24 mouse cellular contexts compared by ENCODE assay signal in genomic region chr4:33111358-33111757, GRCm38 (mm10). TPM values are rescaled to one million over a fixed set of nuclear protein-coding genes. Genes with fewer than 3 reads are reported as not detected.
A peak's percentile ranks its signal among the peaks of the same experiment; 100 is the strongest.
DNase-seq lines count a peak whose midpoint lies in the region; ATAC-seq and TF ChIP-seq lines count a peak whose summit lies in the region.
"Had no signal": no experiment of that assay in that cellular context is flagged by ENCODE, and none has a peak within 500 bp of the region (broad histone marks: within the 10 kb centered on the region; RNA-seq: fewer than 3 reads in every experiment).

No protein-coding gene starts in this region.

- H3K27ac ChIP-seq in spleen, adult 2 months (ENCODE audit: insufficient read depth, low read length) = peak overlapping the region; percentile 11; the same call in 1 of the 2 replicates
- peak overlapping the region; percentile 62 for H3K27ac ChIP-seq in small intestine, adult 2 months (ENCODE audit: insufficient read depth, low read depth, low read length)
- no peak overlapping the region for H3K27ac ChIP-seq in kidney, embryonic 16.5 days (ENCODE audit: low read length)
- H3K27ac ChIP-seq: embryonic facial prominence, embryonic 10.5 days; forebrain, embryonic 10.5 days; gastrocnemius, adult 2 months; heart, embryonic 13.5 days; hindbrain, embryonic 12.5 days had no signal

- TF ChIP-seq POLR2A in spleen, adult 2 months (IDR thresholded peaks at IDR 0.05; ENCODE audit: low read depth, low read length) = no peak
- TF ChIP-seq POLR2A in small intestine, adult 2 months (IDR thresholded peaks at IDR 0.05; ENCODE audit: low read depth, low read length) = no peak

- 46% methylated on average over 9 of the region's 9 CpGs for WGBS in spleen, adult 2 months
- WGBS in small intestine, adult 2 months = 78% methylated on average over 9 of the region's 9 CpGs
- 83% methylated on average over 9 of the region's 9 CpGs for WGBS in kidney, embryonic 16.5 days

- peaks cover 7% of the 10 kb centered on the region; the same call in 1 of the 2 replicates for H3K4me1 ChIP-seq in spleen, adult 2 months (ENCODE audit: control insufficient read depth, insufficient read depth, insufficient read length)
- no peaks in the 10 kb centered on the region for H3K4me1 ChIP-seq in small intestine, adult 2 months (ENCODE audit: control insufficient read depth, insufficient read depth, insufficient read length, low read length)
- no peaks in the 10 kb centered on the region for H3K4me1 ChIP-seq in kidney, embryonic 16.5 days (ENCODE audit: insufficient read depth, low read length)
- H3K4me1 ChIP-seq: embryonic facial prominence, embryonic 10.5 days; forebrain, embryonic 10.5 days; hindbrain, embryonic 12.5 days had no signal

- no peaks in the 10 kb centered on the region for H3K27me3 ChIP-seq in spleen, adult 2 months (ENCODE audit: control insufficient read depth, insufficient read depth, low read length)
- H3K27me3 ChIP-seq in small intestine, adult 2 months (ENCODE audit: control insufficient read depth, insufficient read depth, low read length) = no peaks in the 10 kb centered on the region
- no peaks in the 10 kb centered on the region for H3K27me3 ChIP-seq in kidney, embryonic 16.5 days (ENCODE audit: insufficient read depth, low read length)
- H3K27me3 ChIP-seq: heart, embryonic 13.5 days; hindbrain, embryonic 12.5 days had no signal

- no peak for DNase-seq in spleen, adult 2 months (ENCODE audit: low read depth in 1 of 2, low spot score in 2 of 2)
- DNase-seq in spleen, postnatal 14 days (ENCODE audit: low spot score in 2 of 2) = no peak
- DNase-seq in thymus, postnatal 14 days = peak; percentile 6
- DNase-seq in thymus, postnatal 25 days = no peak
- DNase-seq: adrenal gland, adult 8-10 months; adrenal gland, postnatal 36 days; cerebellum, adult 2 months; cerebellum, postnatal 10 days; gastrocnemius, adult 2 months; gastrocnemius, postnatal 25 days; heart, adult 11 months; heart, postnatal 36 days had no signal

- peaks cover 4% of the 10 kb centered on the region; the same call in 1 of the 2 replicates for H3K9me3 ChIP-seq in kidney, embryonic 16.5 days (ENCODE audit: low read length)
- H3K9me3 ChIP-seq: embryonic facial prominence, embryonic 10.5 days; forebrain, embryonic 10.5 days; hindbrain, embryonic 12.5 days had no signal

- peak; percentile 67 for ATAC-seq in megakaryocyte, adult 5-6 weeks (ENCODE audit: poor library complexity, severe bottlenecking)
- no peak for ATAC-seq in erythroid progenitor cell, adult 5-6 weeks (replicated peaks; ENCODE audit: low FRiP score, poor library complexity, severe bottlenecking)
- ATAC-seq in kidney, embryonic 16.5 days (ENCODE audit: low FRiP score, low TSS enrichment) = no peak
- ATAC-seq: forebrain, embryonic 14.5 days had no signal

- no peak overlapping the region for H3K4me2 ChIP-seq in kidney, embryonic 16.5 days (replicated peaks; ENCODE audit: low read depth, low read length)
- H3K4me2 ChIP-seq: heart, embryonic 13.5 days; hindbrain, embryonic 12.5 days had no signal

- H3K4me3 ChIP-seq in spleen, adult 2 months (ENCODE audit: extremely low read depth, insufficient read depth, insufficient read length) = no peak overlapping the region
- H3K4me3 ChIP-seq in small intestine, adult 2 months (ENCODE audit: low read depth, low read length) = no peak overlapping the region
- H3K4me3 ChIP-seq in kidney, embryonic 16.5 days (ENCODE audit: low read length) = no peak overlapping the region
- H3K4me3 ChIP-seq: embryonic facial prominence, embryonic 10.5 days; forebrain, embryonic 10.5 days; gastrocnemius, adult 2 months; heart, embryonic 13.5 days; hindbrain, embryonic 12.5 days had no signal

- H3K36me3 ChIP-seq in spleen, adult 2 months (ENCODE audit: control insufficient read depth, insufficient read depth, low read length) = no peaks in the 10 kb centered on the region
- no peaks in the 10 kb centered on the region for H3K36me3 ChIP-seq in small intestine, adult 2 months (ENCODE audit: control insufficient read depth, insufficient read depth, low read length)
- H3K36me3 ChIP-seq in kidney, embryonic 16.5 days (ENCODE audit: insufficient read depth, low read length) = no peaks in the 10 kb centered on the region
- H3K36me3 ChIP-seq: embryonic facial prominence, embryonic 10.5 days; forebrain, embryonic 10.5 days; heart, embryonic 13.5 days; hindbrain, embryonic 12.5 days had no signal

- no peak for TF ChIP-seq CTCF in spleen, adult 2 months (IDR thresholded peaks at IDR 0.05; ENCODE audit: extremely low read depth, insufficient read depth, insufficient read length, insufficient replicate concordance)
- no peak for TF ChIP-seq CTCF in small intestine, adult 2 months (IDR thresholded peaks at IDR 0.05; ENCODE audit: extremely low read depth, insufficient read length, insufficient replicate concordance, low read depth, low read length)

- no peak overlapping the region for H3K9ac ChIP-seq in kidney, embryonic 16.5 days (replicated peaks; ENCODE audit: low read length)
- H3K9ac ChIP-seq: heart, embryonic 13.5 days; hindbrain, embryonic 12.5 days had no signal

RNA-seq across cellular contexts. Expression of gene Gabrr1, which starts 21.0 kb away (rescaled TPM):
- not detected in 2 replicates for polyA plus RNA-seq in spleen, adult 2 months (2012; rRNA removed)
- not detected in 2 replicates for total RNA-seq in megakaryocyte, adult 5-6 weeks (2015)
- total RNA-seq in megakaryocyte, adult 5-6 weeks (2017) = not detected in 2 replicates
- polyA plus RNA-seq in small intestine, adult 2 months (2012; rRNA removed) = 0.22 TPM in 1 of 2 replicates, not detected in the other
- not detected in 2 replicates for total RNA-seq in erythroid progenitor cell, adult 5-6 weeks (2015; ENCODE audit: low replicate concordance)
- total RNA-seq in erythroid progenitor cell, adult 5-6 weeks (2017; ENCODE audit: low replicate concordance) = not detected in 2 replicates
- polyA plus RNA-seq in kidney, embryonic 16.5 days (2015; fragmentation: Nextera tagmentation; extraction: Ambion mirVana) = not detected in 2 replicates
- polyA plus RNA-seq: embryonic facial prominence, embryonic 10.5 days; embryonic facial prominence, embryonic 14.5 days; forebrain, embryonic 10.5 days; forebrain, embryonic 14.5 days; heart, postnatal 0 days; hindbrain, embryonic 12.5 days had no signal

RNA-seq across cellular contexts. Expression of gene Gabrr2, which starts 48.6 kb away (rescaled TPM):
- polyA plus RNA-seq in spleen, adult 2 months (2012; rRNA removed) = 3.2 and 4.2 TPM in 2 replicates
- not detected in 2 replicates for total RNA-seq in megakaryocyte, adult 5-6 weeks (2015)
- total RNA-seq in megakaryocyte, adult 5-6 weeks (2017) = 0.18 TPM in 1 of 2 replicates, not detected in the other
- 0.18 and 1.5 TPM in 2 replicates for polyA plus RNA-seq in small intestine, adult 2 months (2012; rRNA removed)
- not detected in 2 replicates for total RNA-seq in erythroid progenitor cell, adult 5-6 weeks (2015; ENCODE audit: low replicate concordance)
- total RNA-seq in erythroid progenitor cell, adult 5-6 weeks (2017; ENCODE audit: low replicate concordance) = not detected in 2 replicates
- 0.17 and 0.29 TPM in 2 replicates for polyA plus RNA-seq in kidney, embryonic 16.5 days (2015; fragmentation: Nextera tagmentation; extraction: Ambion mirVana)
- total RNA-seq: ES-E14 had no signal
- polyA plus RNA-seq: embryonic facial prominence, embryonic 10.5 days; heart, postnatal 0 days had no signal
